Mouse (Mus musculus) liver, embryonic 14.5 days (tissue): ENCODE measurements around the gene Elk3.

ENCODE experiments used
- CTCF ChIP-seq: IDR thresholded peaks from 2 replicates; pipeline ENCODE4 v1.5.1; 2016; ENCODE audit warnings: antibody characterized with exemption, low read depth, control low read depth
- EP300 ChIP-seq: IDR thresholded peaks from 2 replicates; pipeline ENCODE4 v1.6.1; 2016; ENCODE audit warnings: antibody characterized with exemption, low read depth

DNA sequence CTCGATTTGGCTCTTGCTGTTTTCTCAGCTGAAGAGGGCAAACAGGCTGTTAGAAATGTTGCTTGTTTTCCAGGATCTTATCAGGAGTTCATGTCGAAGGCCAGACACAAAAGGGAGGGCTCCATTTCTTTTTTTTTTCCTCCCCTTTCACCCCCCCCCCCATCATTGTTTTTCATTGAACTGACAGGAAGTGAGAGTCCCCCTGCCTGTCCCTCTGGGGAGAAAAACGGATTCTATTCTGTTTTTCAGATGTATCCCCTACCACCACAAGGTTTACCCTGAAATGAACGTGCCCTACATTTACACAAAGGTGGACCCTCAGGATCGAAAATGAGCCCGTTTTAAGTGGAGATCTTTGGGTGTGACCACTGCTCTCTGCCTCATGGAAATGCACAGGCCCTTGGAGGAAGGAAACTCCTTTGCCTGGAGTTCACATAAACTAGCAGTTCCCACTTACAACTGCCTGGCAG is 25.6 kb upstream of the Elk3 start:
- TF ChIP-seq EP300: no peak
- no peak for TF ChIP-seq CTCF
